Mouse (Mus musculus): Measurements from ENCODE around the gene Gm3336.

Gm3336 gene

GRCm38 (mm10) chr8:70747211-70747890 is 29.0 kb downstream of the Gm3336 start:
- DNase-seq (ENCODE audit: low spot score in 2 of 2) = no peak

- DNase-seq (ENCODE audit: low spot score in 2 of 2) = no peak
Observed at GRCm38 (mm10) chr8:70748246-70749096, 30.1 kb downstream of the Gm3336 start.

GRCm38 (mm10) chr8:70749097-70749674 is 30.8 kb downstream of the Gm3336 start:
- no peak for DNase-seq (ENCODE audit: low spot score in 2 of 2)

- no peak for DNase-seq (ENCODE audit: low spot score in 2 of 2)
Observed at GRCm38 (mm10) chr8:70750128-70750680, 31.9 kb downstream of the Gm3336 start.

- no peak for DNase-seq (ENCODE audit: low spot score in 2 of 2)
Observed at GRCm38 (mm10) chr8:70752000-70752764, 33.8 kb downstream of the Gm3336 start.

- DNase-seq (ENCODE audit: low spot score in 2 of 2) = peak; percentile 79 to 85
Observed at GRCm38 (mm10) chr8:70753151-70753550, 34.8 kb downstream of the Gm3336 start.

- DNase-seq (ENCODE audit: low spot score in 2 of 2) = peak; percentile 95
Observed at GRCm38 (mm10) chr8:70754043-70754870, 35.9 kb downstream of the Gm3336 start, which contains the start of gene Rab3a. Gene Rab3a, plus strand, starts transcription at chr8:70754679.

GRCm38 (mm10) chr8:70754871-70755660 is 36.7 kb downstream of the Gm3336 start:
- peak in 1 of 2 experiments; percentile 66 for DNase-seq (ENCODE audit: low spot score in 2 of 2)

- no peak for DNase-seq (ENCODE audit: low spot score in 2 of 2)
Observed at GRCm38 (mm10) chr8:70755661-70756475, 37.5 kb downstream of the Gm3336 start.

- DNase-seq (ENCODE audit: low spot score in 2 of 2) = no peak
Observed at GRCm38 (mm10) chr8:70756476-70757040, 38.2 kb downstream of the Gm3336 start.

- DNase-seq (ENCODE audit: low spot score in 2 of 2) = no peak
Observed at GRCm38 (mm10) chr8:70757523-70758307, 39.4 kb downstream of the Gm3336 start.

- DNase-seq (ENCODE audit: low spot score in 2 of 2) = no peak
Observed at GRCm38 (mm10) chr8:70758308-70758615, 39.9 kb downstream of the Gm3336 start.

GRCm38 (mm10) chr8:70758616-70759561 is 40.5 kb downstream of the Gm3336 start:
- DNase-seq (ENCODE audit: low spot score in 2 of 2) = no peak

GRCm38 (mm10) chr8:70760350-70760749 is 42.0 kb downstream of the Gm3336 start:
- no peak for DNase-seq (ENCODE audit: low spot score in 2 of 2)

GRCm38 (mm10) chr8:70760775-70761406 is 42.5 kb downstream of the Gm3336 start, which contains the start of gene Mpv17l2:
Gene Mpv17l2, minus strand, starts transcription at chr8:70760946.
- DNase-seq (ENCODE audit: low spot score in 2 of 2) = peak; percentile 94

GRCm38 (mm10) chr8:70762118-70762517 is 43.8 kb downstream of the Gm3336 start:
- DNase-seq (ENCODE audit: low spot score in 2 of 2) = no peak

All from urinary bladder, postnatal 4 days (tissue).